In genomic region chr14:20183701-20184100, GRCm38 (mm10) we compare ENCODE assay signal across 25 mouse cellular contexts. TPM values are rescaled to one million over a fixed set of nuclear protein-coding genes. Genes with fewer than 3 reads are reported as not detected.
DNase-seq lines count a peak whose midpoint lies in the region; ATAC-seq and TF ChIP-seq lines count a peak whose summit lies in the region.
"Had no signal": no experiment of that assay in that cellular context is flagged by ENCODE, and none has a peak within 500 bp of the region (broad histone marks: within the 10 kb centered on the region; RNA-seq: fewer than 3 reads in every experiment).

No protein-coding gene starts in this region.

- 29% methylated on average over 5 of the region's 5 CpGs for WGBS in forebrain, embryonic 12.5 days
- 14% methylated on average over 5 of the region's 5 CpGs for WGBS in forebrain, embryonic 16.5 days
- 69% methylated on average over 5 of the region's 5 CpGs for WGBS in midbrain, embryonic 10.5 days
- 73% methylated on average over 5 of the region's 5 CpGs for WGBS in midbrain, postnatal 0 days
- 69% methylated on average over 5 of the region's 5 CpGs for WGBS in embryonic facial prominence, embryonic 10.5 days

- H3K4me1 ChIP-seq in forebrain, embryonic 12.5 days = peaks cover 50% of the 10 kb centered on the region
- peaks cover 20% of the 10 kb centered on the region for H3K4me1 ChIP-seq in forebrain, embryonic 16.5 days (replicated peaks; ENCODE audit: control insufficient read depth, insufficient read depth, low read length)
- H3K4me1 ChIP-seq in midbrain, embryonic 10.5 days = peaks cover 45% of the 10 kb centered on the region
- peaks cover 3% of the 10 kb centered on the region; the same call in 1 of the 2 replicates for H3K4me1 ChIP-seq in midbrain, postnatal 0 days (ENCODE audit: insufficient read depth, low read length)
- peaks cover 55% of the 10 kb centered on the region for H3K4me1 ChIP-seq in embryonic facial prominence, embryonic 10.5 days

- H3K9me3 ChIP-seq in forebrain, embryonic 12.5 days = no peaks in the 10 kb centered on the region
- H3K9me3 ChIP-seq in forebrain, embryonic 16.5 days (ENCODE audit: control insufficient read depth, low read length) = no peaks in the 10 kb centered on the region
- H3K9me3 ChIP-seq in midbrain, embryonic 10.5 days (replicated peaks) = no peaks in the 10 kb centered on the region
- H3K9me3 ChIP-seq in midbrain, postnatal 0 days (ENCODE audit: low read length) = no peaks in the 10 kb centered on the region
- no peaks in the 10 kb centered on the region for H3K9me3 ChIP-seq in embryonic facial prominence, embryonic 10.5 days
- H3K9me3 ChIP-seq: embryonic facial prominence, embryonic 13.5 days; G1E; midbrain, embryonic 12.5 days had no signal

- H3K4me3 ChIP-seq in forebrain, embryonic 12.5 days (replicated peaks) = no peak overlapping the region
- no peak overlapping the region for H3K4me3 ChIP-seq in forebrain, embryonic 16.5 days (replicated peaks; ENCODE audit: low read length)
- no peak overlapping the region for H3K4me3 ChIP-seq in midbrain, embryonic 10.5 days
- no peak overlapping the region for H3K4me3 ChIP-seq in midbrain, postnatal 0 days (ENCODE audit: low read depth, low read length)
- H3K4me3 ChIP-seq in embryonic facial prominence, embryonic 10.5 days = no peak overlapping the region
- H3K4me3 ChIP-seq: embryonic facial prominence, embryonic 13.5 days; erythroblast, embryonic 14.5 days; gastrocnemius, adult 2 months; layer of hippocampus, adult 2 months; midbrain, embryonic 12.5 days had no signal

- TF ChIP-seq CTCF in midbrain, postnatal 0 days (IDR thresholded peaks at IDR 0.05) = no peak

- H3K9ac ChIP-seq in forebrain, embryonic 12.5 days = peak overlapping the region; percentile 18; the same call in 1 of the 2 replicates
- no peak overlapping the region for H3K9ac ChIP-seq in forebrain, embryonic 16.5 days (replicated peaks; ENCODE audit: low read depth, low read length)
- H3K9ac ChIP-seq in midbrain, postnatal 0 days (replicated peaks; ENCODE audit: low read length, poor library complexity, severe bottlenecking) = no peak overlapping the region
- H3K9ac ChIP-seq: embryonic facial prominence, embryonic 13.5 days; liver, postnatal 0 days; midbrain, embryonic 12.5 days had no signal

- H3K27me3 ChIP-seq in forebrain, embryonic 12.5 days = no peaks in the 10 kb centered on the region
- no peaks in the 10 kb centered on the region for H3K27me3 ChIP-seq in forebrain, embryonic 16.5 days (replicated peaks; ENCODE audit: control insufficient read depth, insufficient read depth, low read length)
- H3K27me3 ChIP-seq in midbrain, embryonic 10.5 days (ENCODE audit: low read depth, poor library complexity, severe bottlenecking) = peaks cover 22% of the 10 kb centered on the region
- 0 out of 2 replicates have a peak, but pooled peaks cover 4% of the 10 kb centered on the region for H3K27me3 ChIP-seq in midbrain, postnatal 0 days (ENCODE audit: insufficient read depth, low read length)
- H3K27me3 ChIP-seq in embryonic facial prominence, embryonic 10.5 days (replicated peaks; ENCODE audit: low read depth, poor library complexity, severe bottlenecking) = no peaks in the 10 kb centered on the region
- H3K27me3 ChIP-seq: Patski had no signal

- H3K4me2 ChIP-seq in forebrain, embryonic 12.5 days = no peak overlapping the region
- no peak overlapping the region for H3K4me2 ChIP-seq in forebrain, embryonic 16.5 days (ENCODE audit: low read length)
- no peak overlapping the region for H3K4me2 ChIP-seq in midbrain, postnatal 0 days (ENCODE audit: low read depth, low read length, poor library complexity, severe bottlenecking)
- H3K4me2 ChIP-seq: embryonic facial prominence, embryonic 13.5 days; midbrain, embryonic 12.5 days had no signal

- no peak for ATAC-seq in forebrain, embryonic 12.5 days (ENCODE audit: low FRiP score)
- no peak for ATAC-seq in forebrain, embryonic 16.5 days
- no peak for ATAC-seq in midbrain, postnatal 0 days (ENCODE audit: low FRiP score)
- ATAC-seq: inflammation-experienced regulatory T-cells, adult 6 months; liver, postnatal 0 days; lung, postnatal 0 days; Patski had no signal

- no peaks in the 10 kb centered on the region for H3K36me3 ChIP-seq in forebrain, embryonic 12.5 days (replicated peaks)
- no peaks in the 10 kb centered on the region for H3K36me3 ChIP-seq in forebrain, embryonic 16.5 days (ENCODE audit: control insufficient read depth, insufficient read depth)
- no peaks in the 10 kb centered on the region for H3K36me3 ChIP-seq in midbrain, embryonic 10.5 days
- no peaks in the 10 kb centered on the region for H3K36me3 ChIP-seq in midbrain, postnatal 0 days (ENCODE audit: insufficient read depth, low read length)
- no peaks in the 10 kb centered on the region for H3K36me3 ChIP-seq in embryonic facial prominence, embryonic 10.5 days (replicated peaks)
- H3K36me3 ChIP-seq: embryonic facial prominence, embryonic 13.5 days; midbrain, embryonic 12.5 days had no signal

- peak overlapping the region; percentile 75 for H3K27ac ChIP-seq in forebrain, embryonic 12.5 days
- no peak overlapping the region for H3K27ac ChIP-seq in forebrain, embryonic 16.5 days (ENCODE audit: low read length)
- peak overlapping the region; percentile 18; the same call in 1 of the 2 replicates for H3K27ac ChIP-seq in midbrain, embryonic 10.5 days (replicated peaks)
- H3K27ac ChIP-seq in midbrain, postnatal 0 days (ENCODE audit: low read depth, low read length) = no peak overlapping the region
- peak overlapping the region; percentile 44; the same call in 1 of the 2 replicates for H3K27ac ChIP-seq in embryonic facial prominence, embryonic 10.5 days (replicated peaks)
- H3K27ac ChIP-seq: embryonic facial prominence, embryonic 13.5 days; gastrocnemius, adult 2 months; layer of hippocampus, adult 2 months; macrophage; midbrain, embryonic 12.5 days; stomach, postnatal 0 days had no signal

- no peak for DNase-seq in midbrain, embryonic 10.5 days (ENCODE audit: low spot score)
- DNase-seq in midbrain, postnatal 0 days (ENCODE audit: low spot score) = no peak
- DNase-seq in embryonic facial prominence, embryonic 10.5 days (ENCODE audit: low spot score) = no peak
- DNase-seq in retina, postnatal 1 day = peak; percentile 58
- DNase-seq in left cerebral cortex, adult 8-10 months (ENCODE audit: low spot score in 2 of 2) = no peak
- DNase-seq: cerebellum, adult 11-12 months; cerebellum, postnatal 10 days; gastrocnemius, adult 2 months; heart, postnatal 4 days; kidney, adult 18-20 months; kidney, postnatal 25 days; liver, postnatal 0 days; thymus, adult 2 months had no signal

RNA-seq across cellular contexts. Expression of gene Kcnk5, which starts 2.1 kb away (rescaled TPM):
- 12.5 and 13.8 TPM in 2 replicates for polyA plus RNA-seq in forebrain, embryonic 12.5 days (2016; fragmentation: Nextera tagmentation; extraction: Ambion mirVana)
- 2.5 TPM in 2 replicates for polyA plus RNA-seq in forebrain, embryonic 16.5 days (2015; fragmentation: Nextera tagmentation; extraction: Ambion mirVana)
- polyA plus RNA-seq in midbrain, embryonic 10.5 days (2016; fragmentation: Nextera tagmentation; extraction: Ambion mirVana) = 10.2 TPM in 2 replicates
- 0.99 and 1.0 TPM in 2 replicates for total RNA-seq in midbrain, postnatal 0 days (2014; rRNA removed)
- polyA plus RNA-seq in midbrain, postnatal 0 days (2015; fragmentation: Nextera tagmentation; extraction: Ambion mirVana) = 0.70 and 0.80 TPM in 2 replicates
- polyA plus RNA-seq in embryonic facial prominence, embryonic 10.5 days (2016; fragmentation: Nextera tagmentation; extraction: Ambion mirVana) = 9.3 and 10.7 TPM in 2 replicates
- 1 to 10 TPM in 1 of 4 experiments, under 1 TPM in 3; 0.13 to 1.4 (median 0.84) TPM for total RNA-seq in left cerebral cortex, adult 8-10 months (2022)

RNA-seq across cellular contexts. Expression of gene Saysd1, which starts 45.4 kb away (rescaled TPM):
- 10.5 and 11.0 TPM in 2 replicates for polyA plus RNA-seq in forebrain, embryonic 12.5 days (2016; fragmentation: Nextera tagmentation; extraction: Ambion mirVana)
- 14.3 and 15.3 TPM in 2 replicates for polyA plus RNA-seq in forebrain, embryonic 16.5 days (2015; fragmentation: Nextera tagmentation; extraction: Ambion mirVana)
- polyA plus RNA-seq in midbrain, embryonic 10.5 days (2016; fragmentation: Nextera tagmentation; extraction: Ambion mirVana) = 10.2 and 11.3 TPM in 2 replicates
- 3.8 and 4.9 TPM in 2 replicates for total RNA-seq in midbrain, postnatal 0 days (2014; rRNA removed)
- polyA plus RNA-seq in midbrain, postnatal 0 days (2015; fragmentation: Nextera tagmentation; extraction: Ambion mirVana) = 8.6 and 9.8 TPM in 2 replicates
- polyA plus RNA-seq in embryonic facial prominence, embryonic 10.5 days (2016; fragmentation: Nextera tagmentation; extraction: Ambion mirVana) = 9.2 and 11.1 TPM in 2 replicates
- total RNA-seq in left cerebral cortex, adult 8-10 months (2022) = 1 to 10 TPM; 3.3 to 4.4 (median 4.0) TPM

Comparison
In these comparisons a context has a peak if more than half of its experiments do, and no peak if none do; other contexts are left out.
1. H3K27ac ChIP-seq: peak in forebrain, embryonic 12.5 days (single experiment), midbrain, embryonic 10.5 days (single experiment) and embryonic facial prominence, embryonic 10.5 days (single experiment); none in forebrain, embryonic 16.5 days (single experiment) and midbrain, postnatal 0 days (single experiment).